Mouse (Mus musculus) spleen, adult 2 months (tissue): ENCODE data around the gene Srgap3.

ENCODE experiments used
- CTCF ChIP-seq: fragments of 200-500 bp; IDR thresholded peaks from 2 replicates; pipeline ENCODE4 v1.5.1; 2011; ENCODE audit warnings: mild to moderate bottlenecking, inconsistent platforms; ENCODE audit not compliant: insufficient read depth, insufficient read length, insufficient replicate concordance; ENCODE audit errors: extremely low read depth
- POLR2A ChIP-seq: fragments of 200-500 bp; IDR thresholded peaks from 2 replicates; pipeline ENCODE4 v1.6.1; 2011; ENCODE audit warnings: low read depth, low read length, inconsistent platforms

GRCm38 (mm10) chr6:112809658-112810520, 137.2 kb downstream of the Srgap3 start:
- no peak for TF ChIP-seq CTCF
- no peak for TF ChIP-seq POLR2A
